Mouse (Mus musculus) ES-E14 (cell line): Measurements from ENCODE around the gene Fam205c. TPM values are rescaled to one million over a fixed set of nuclear protein-coding genes. Genes with fewer than 3 reads are reported as not detected.

Experiments
- DNase-seq: peaks from one replicate; pipeline ENCODE4 v3.0.0-alpha.2; 2013; ENCODE audit warnings: low read depth, low spot score
- H3K27ac ChIP-seq: 2 replicates; pipeline ENCODE4 v1.5.1; 2012; ENCODE audit warnings: low read depth, mild to moderate bottlenecking, low read length, moderate library complexity, mixed read lengths; ENCODE audit not compliant: poor library complexity, insufficient read depth, severe bottlenecking
- H3K36me3 ChIP-seq: 2 replicates; pipeline ENCODE4 v1.6.1; 2012; ENCODE audit warnings: mild to moderate bottlenecking, low read length, moderate library complexity, mixed read lengths; ENCODE audit not compliant: control insufficient read depth, poor library complexity, insufficient read depth, severe bottlenecking
- H3K4me1 ChIP-seq, 2 experiments: fragments of 150-350 bp in 1 of 2; sonication (generic) in 1 of 2; 2 replicates each; pipeline ENCODE4 v1.6.1; 2012; ENCODE audit warnings: low read length in 2 of 2, mild to moderate bottlenecking in 1 of 2, mixed read lengths in 1 of 2; ENCODE audit not compliant: control insufficient read depth in 2 of 2, insufficient read depth in 2 of 2, poor library complexity in 1 of 2
- H3K4me3 ChIP-seq, 2 experiments: fragments of 150-350 bp in 1 of 2; sonication (generic) in 1 of 2; 2 replicates each; pipeline ENCODE4 v1.5.1; 2012; ENCODE audit warnings: low read length in 2 of 2, low read depth in 1 of 2, mild to moderate bottlenecking in 1 of 2, mixed read lengths in 1 of 2; ENCODE audit not compliant: insufficient read depth in 1 of 2, poor library complexity in 1 of 2, severe bottlenecking in 1 of 2
- H3K9ac ChIP-seq: 2 replicates; pipeline ENCODE4 v1.6.1; 2012; ENCODE audit warnings: low read depth, mild to moderate bottlenecking, low read length, mixed read lengths; ENCODE audit not compliant: poor library complexity, insufficient read depth, severe bottlenecking
- H3K9me3 ChIP-seq: fragments of 150-350 bp; sonication (generic); 2 replicates; pipeline ENCODE4 v1.6.1; 2012; ENCODE audit warnings: low read depth, mild to moderate bottlenecking, low read length; ENCODE audit not compliant: control insufficient read depth, insufficient read depth
- CHD2 ChIP-seq: IDR thresholded peaks from 2 replicates; pipeline ENCODE4 v1.6.1; 2014; ENCODE audit warnings: mild to moderate bottlenecking, low read depth, low read length, inconsistent platforms
- HCFC1 ChIP-seq: IDR thresholded peaks from 2 replicates; pipeline ENCODE4 v1.6.1; 2012; ENCODE audit warnings: low read length, inconsistent platforms, borderline replicate concordance; ENCODE audit not compliant: insufficient read depth
- MAFK ChIP-seq: IDR thresholded peaks from 2 replicates; pipeline ENCODE4 v1.6.1; 2014; ENCODE audit warnings: mild to moderate bottlenecking, low read depth, low read length, inconsistent platforms; ENCODE audit not compliant: insufficient read depth
- ZC3H11A ChIP-seq: IDR thresholded peaks from 2 replicates; pipeline ENCODE4 v1.6.1; 2012; ENCODE audit warnings: low read depth, mild to moderate bottlenecking, inconsistent platforms, low read length, borderline replicate concordance
- ZNF384 ChIP-seq: IDR thresholded peaks from 2 replicates; pipeline ENCODE4 v1.6.1; 2012; ENCODE audit warnings: low read depth, low read length, inconsistent platforms
- in situ Hi-C, 2 experiments: fragments of 600-800 bp; cut with MboI; formaldehyde crosslinking; loops; one replicate each; pipeline ENCODE4 v1.15.1; 2025; ENCODE audit warnings: low sequenced_read_pairs in 2 of 2, inconsistent platforms in 1 of 2; ENCODE audit not compliant: unreplicated experiment in 2 of 2
- total RNA-seq: library from RNA; depleted of rRNA; stranded (reverse); fragments of 300-350 nt; gene quantifications from 2 replicates; pipeline ENCODE4 v1.2.3, GENCODE M21; 2012

The Fam205c gene
- total RNA-seq, 1 experiment: not detected

- no peak for DNase-seq
- TF ChIP-seq MAFK (no peak), HCFC1 (no peak), ZNF384 (no peak), CHD2 (no peak), ZC3H11A (no peak)
These were observed 12.9 kb upstream of the Fam205c start for GRCm38 (mm10) chr4:42886926-42887325.

GRCm38 (mm10) chr4:42880677-42880948 lies 6.6 kb upstream of the Fam205c start:
- Histone ChIP-seq H3K4me3 (no peak overlapping the region), H3K36me3 (no peaks in the 10 kb centered on the region), H3K4me1 (no peaks in the 10 kb centered on the region), H3K9me3 (no peaks in the 10 kb centered on the region), H3K27ac (no peak overlapping the region), H3K9ac (no peak overlapping the region)
- in situ Hi-C loops: no loop called here
- DNase-seq: no peak
- TF ChIP-seq ZNF384: no peak
- no peak for TF ChIP-seq ZC3H11A
- TF ChIP-seq CHD2: no peak
- TF ChIP-seq HCFC1: no peak
- TF ChIP-seq MAFK: no peak

More at GRCm38 (mm10) chr4:42886926-42887325, 12.9 kb upstream of the Fam205c start:
- no peaks in the 10 kb centered on the region for H3K36me3 ChIP-seq
- H3K27ac ChIP-seq: no peak overlapping the region
- in situ Hi-C loops: no loop called here
- no peaks in the 10 kb centered on the region for H3K4me1 ChIP-seq
- no peaks in the 10 kb centered on the region for H3K9me3 ChIP-seq
- H3K9ac ChIP-seq: no peak overlapping the region
- H3K4me3 ChIP-seq: no peak overlapping the region

- no peak for TF ChIP-seq ZNF384
- TF ChIP-seq ZC3H11A: no peak
- no peak for TF ChIP-seq CHD2
- TF ChIP-seq HCFC1: no peak
- no peak for TF ChIP-seq MAFK
- DNase-seq: no peak
- Histone ChIP-seq H3K27ac (no peak overlapping the region), H3K4me3 (no peak overlapping the region), H3K9me3 (no peaks in the 10 kb centered on the region), H3K36me3 (no peaks in the 10 kb centered on the region), H3K9ac (no peak overlapping the region), H3K4me1 (no peaks in the 10 kb centered on the region)
- in situ Hi-C loops: loop anchor here (5.0 kb wide), 1 partner anchor 82 kb away; no protein-coding TSS in a partner anchor
These were observed 6.0 kb upstream of the Fam205c start for GRCm38 (mm10) chr4:42879829-42880676.

- DNase-seq: no peak
- H3K36me3 ChIP-seq: no peaks in the 10 kb centered on the region
- H3K27ac ChIP-seq: no peak overlapping the region
- no peak overlapping the region for H3K4me3 ChIP-seq
- in situ Hi-C loops: loop anchor here (5.0 kb wide), 1 partner anchor 85 kb away; no protein-coding TSS in a partner anchor
- H3K9me3 ChIP-seq: no peaks in the 10 kb centered on the region
- no peak for TF ChIP-seq CHD2
- TF ChIP-seq ZNF384: no peak
- TF ChIP-seq HCFC1: no peak
- TF ChIP-seq ZC3H11A: no peak
- TF ChIP-seq MAFK: no peak
- no peak overlapping the region for H3K9ac ChIP-seq
- H3K4me1 ChIP-seq: peaks cover 0 to under 1% of the 10 kb centered on the region in 2 experiments; a peak in 1 of 4 replicates
These were observed 3.6 kb upstream of the Fam205c start for GRCm38 (mm10) chr4:42877657-42878056.
